Mouse (Mus musculus) hindbrain, embryonic 16.5 days (tissue): ENCODE results near the gene Cxcr4. TPM values are rescaled to one million over a fixed set of nuclear protein-coding genes. Genes with fewer than 3 reads are reported as not detected.
A peak's percentile ranks its signal among the peaks of the same experiment; 100 is the strongest.

ENCODE experiments used
- ATAC-seq: fragments of 200-750 bp; cut with Nextera tagmentation; 2 replicates; pipeline ENCODE4 v1.8.0; 2017; ENCODE audit warnings: moderate TSS enrichment, moderate library complexity
- H3K27ac ChIP-seq: fragments of 300-500 bp; sonication (generic); 2 replicates; pipeline ENCODE4 v1.5.1; 2014; ENCODE audit warnings: low read depth, mild to moderate bottlenecking, control low read depth, low read length, moderate library complexity
- H3K27me3 ChIP-seq: fragments of 300-500 bp; sonication (generic); replicated peaks from 2 replicates; pipeline ENCODE4 v1.6.1; 2014; ENCODE audit warnings: low read length; ENCODE audit not compliant: control insufficient read depth, insufficient read depth
- H3K36me3 ChIP-seq: fragments of 300-500 bp; sonication (generic); 2 replicates; pipeline ENCODE4 v1.6.1; 2014; ENCODE audit warnings: mild to moderate bottlenecking, low read length, moderate library complexity, mixed read lengths; ENCODE audit not compliant: control insufficient read depth, insufficient read depth
- H3K4me1 ChIP-seq: fragments of 300-500 bp; sonication (generic); 2 replicates; pipeline ENCODE4 v1.6.1; 2014; ENCODE audit warnings: low read depth, low read length; ENCODE audit not compliant: control insufficient read depth, insufficient read depth
- H3K4me2 ChIP-seq: fragments of 300-500 bp; sonication (generic); 2 replicates; pipeline ENCODE4 v1.6.1; 2014; ENCODE audit warnings: mild to moderate bottlenecking, low read length, control low read depth, moderate library complexity
- H3K4me3 ChIP-seq: fragments of 300-500 bp; sonication (generic); 2 replicates; pipeline ENCODE4 v1.5.1; 2014; ENCODE audit warnings: mild to moderate bottlenecking, low read length, control low read depth, moderate library complexity
- H3K9ac ChIP-seq: fragments of 300-500 bp; sonication (generic); 2 replicates; pipeline ENCODE4 v1.6.1; 2014; ENCODE audit warnings: low read depth, mild to moderate bottlenecking, control low read depth, low read length, moderate library complexity
- H3K9me3 ChIP-seq: fragments of 300-500 bp; sonication (generic); 2 replicates; pipeline ENCODE4 v1.6.1; 2014; ENCODE audit warnings: mild to moderate bottlenecking, low read length, moderate library complexity; ENCODE audit not compliant: control insufficient read depth
- WGBS: fragments of 180-500 bp; shearing (Covaris S2); extraction: QIAGEN DNeasy Blood & Tissue Kit; methylation state at CpG from one replicate; pipeline ENCODE4 v1.1.7; 2014; 5-methylcytosine and 5-hydroxymethylcytosine counted together
- polyA plus RNA-seq: library from polyadenylated mRNA; unstranded; fragments of >200 nt; fragmentation: Nextera tagmentation; extraction: Ambion mirVana; gene quantifications from 2 replicates; pipeline ENCODE4 v1.2.1, GENCODE M21; 2015

Cxcr4 gene
- polyA plus RNA-seq, 1 experiment from 2014 or later = 5.9 TPM

GRCm38 (mm10) chr1:128602688-128603385 is 10.7 kb upstream of the Cxcr4 start:
- no peak overlapping the region for H3K9ac ChIP-seq
- no peak overlapping the region for H3K27ac ChIP-seq
- no peak for ATAC-seq
- no peaks in the 10 kb centered on the region for H3K4me1 ChIP-seq
- H3K4me3 ChIP-seq = no peak overlapping the region
- no peak overlapping the region for H3K4me2 ChIP-seq
- no peaks in the 10 kb centered on the region for H3K36me3 ChIP-seq
- WGBS = 79% methylated on average over 8 of the region's 8 CpGs
- no peaks in the 10 kb centered on the region for H3K27me3 ChIP-seq
- no peaks in the 10 kb centered on the region for H3K9me3 ChIP-seq

- no peak overlapping the region for H3K9ac ChIP-seq
- H3K36me3 ChIP-seq = no peaks in the 10 kb centered on the region
- H3K4me1 ChIP-seq = no peaks in the 10 kb centered on the region
- no peak overlapping the region for H3K4me3 ChIP-seq
- no peaks in the 10 kb centered on the region for H3K9me3 ChIP-seq
- no peak overlapping the region for H3K27ac ChIP-seq
- no peak for ATAC-seq
- H3K4me2 ChIP-seq = no peak overlapping the region
- 83% methylated on average over 5 of the region's 5 CpGs for WGBS
- H3K27me3 ChIP-seq = no peaks in the 10 kb centered on the region
These were observed 10.1 kb upstream of the Cxcr4 start for GRCm38 (mm10) chr1:128602018-128602687.

- H3K9ac ChIP-seq = no peak overlapping the region
- no peak overlapping the region for H3K27ac ChIP-seq
- H3K36me3 ChIP-seq = no peaks in the 10 kb centered on the region
- no peaks in the 10 kb centered on the region for H3K27me3 ChIP-seq
- no peaks in the 10 kb centered on the region for H3K9me3 ChIP-seq
- no peaks in the 10 kb centered on the region for H3K4me1 ChIP-seq
- ATAC-seq = no peak
- no peak overlapping the region for H3K4me2 ChIP-seq
- H3K4me3 ChIP-seq = no peak overlapping the region
- 71% methylated on average over 5 of the region's 5 CpGs for WGBS
These were observed 9.2 kb upstream of the Cxcr4 start for GRCm38 (mm10) chr1:128601307-128601706.

GRCm38 (mm10) chr1:128600549-128600948 is 8.5 kb upstream of the Cxcr4 start:
- WGBS = 100% methylated on average over 2 of the region's 2 CpGs
- Histone ChIP-seq H3K9ac (no peak overlapping the region), H3K27ac (no peak overlapping the region), H3K4me2 (no peak overlapping the region), H3K36me3 (no peaks in the 10 kb centered on the region), H3K4me1 (peaks cover 5% of the 10 kb centered on the region), H3K9me3 (no peaks in the 10 kb centered on the region), H3K27me3 (no peaks in the 10 kb centered on the region), H3K4me3 (no peak overlapping the region)
- ATAC-seq = no peak

- Histone ChIP-seq H3K4me3 (no peak overlapping the region), H3K36me3 (no peaks in the 10 kb centered on the region), H3K4me2 (no peak overlapping the region), H3K4me1 (peaks cover 29% of the 10 kb centered on the region), H3K27me3 (0 out of 2 replicates have a peak, but pooled peaks cover 5% of the 10 kb centered on the region), H3K9ac (no peak overlapping the region), H3K27ac (no peak overlapping the region), H3K9me3 (no peaks in the 10 kb centered on the region)
- no peak for ATAC-seq
- WGBS = 66% methylated on average over 15 of the region's 15 CpGs
These were observed 5.2 kb upstream of the Cxcr4 start for GRCm38 (mm10) chr1:128597209-128597782.

GRCm38 (mm10) chr1:128595528-128595927 is 3.4 kb upstream of the Cxcr4 start:
- Histone ChIP-seq H3K9ac (0 out of 2 replicates have a peak overlapping the region, but pooled peaks have one; percentile 3), H3K4me2 (no peak overlapping the region), H3K4me3 (no peak overlapping the region), H3K9me3 (no peaks in the 10 kb centered on the region), H3K36me3 (no peaks in the 10 kb centered on the region), H3K4me1 (peaks cover 33% of the 10 kb centered on the region), H3K27me3 (0 out of 2 replicates have a peak, but pooled peaks cover 5% of the 10 kb centered on the region), H3K27ac (peak overlapping the region; percentile 29; the same call in 1 of the 2 replicates)
- 15% methylated on average over 6 of the region's 6 CpGs for WGBS
- ATAC-seq = peak; percentile 2; the same call in 1 of the 2 replicates

GRCm38 (mm10) chr1:128595105-128595420 is 3.0 kb upstream of the Cxcr4 start:
- 27% methylated on average over 3 of the region's 3 CpGs for WGBS
- no peaks in the 10 kb centered on the region for H3K36me3 ChIP-seq
- ATAC-seq = no peak
- H3K27me3 ChIP-seq = 0 out of 2 replicates have a peak, but pooled peaks cover 5% of the 10 kb centered on the region
- no peak overlapping the region for H3K4me3 ChIP-seq
- peak overlapping the region; percentile 29; the same call in 1 of the 2 replicates for H3K27ac ChIP-seq
- no peak overlapping the region for H3K9ac ChIP-seq
- H3K4me2 ChIP-seq = no peak overlapping the region
- H3K4me1 ChIP-seq = peaks cover 33% of the 10 kb centered on the region
- H3K9me3 ChIP-seq = no peaks in the 10 kb centered on the region

- Histone ChIP-seq H3K27ac (0 out of 2 replicates have a peak overlapping the region, but pooled peaks have one; percentile 2), H3K4me2 (no peak overlapping the region), H3K4me1 (peaks cover 33% of the 10 kb centered on the region)
These were observed 2.4 kb upstream of the Cxcr4 start for GRCm38 (mm10) chr1:128594353-128595104.

More at GRCm38 (mm10) chr1:128594353-128595104, 2.4 kb upstream of the Cxcr4 start:
- WGBS = 23% methylated on average over 12 of the region's 12 CpGs
- H3K36me3 ChIP-seq = no peaks in the 10 kb centered on the region
- H3K27me3 ChIP-seq = 0 out of 2 replicates have a peak, but pooled peaks cover 5% of the 10 kb centered on the region
- ATAC-seq = no peak
- no peak overlapping the region for H3K4me3 ChIP-seq
- no peak overlapping the region for H3K9ac ChIP-seq
- no peaks in the 10 kb centered on the region for H3K9me3 ChIP-seq
